Mouse (Mus musculus) megakaryocyte, embryonic 14.5 days (primary cell): ENCODE results near the gene Cdv3.

Experiments used
- FLI1 ChIP-seq: IDR thresholded peaks from 2 replicates; pipeline ENCODE4 v1.6.1; 2012; ENCODE audit warnings: low read length, inconsistent platforms, mixed read lengths
- GATA1 ChIP-seq: IDR thresholded peaks from 3 replicates; pipeline ENCODE4 v1.6.1; 2012; ENCODE audit warnings: mixed read lengths, low read length, inconsistent platforms, borderline replicate concordance

DNA sequence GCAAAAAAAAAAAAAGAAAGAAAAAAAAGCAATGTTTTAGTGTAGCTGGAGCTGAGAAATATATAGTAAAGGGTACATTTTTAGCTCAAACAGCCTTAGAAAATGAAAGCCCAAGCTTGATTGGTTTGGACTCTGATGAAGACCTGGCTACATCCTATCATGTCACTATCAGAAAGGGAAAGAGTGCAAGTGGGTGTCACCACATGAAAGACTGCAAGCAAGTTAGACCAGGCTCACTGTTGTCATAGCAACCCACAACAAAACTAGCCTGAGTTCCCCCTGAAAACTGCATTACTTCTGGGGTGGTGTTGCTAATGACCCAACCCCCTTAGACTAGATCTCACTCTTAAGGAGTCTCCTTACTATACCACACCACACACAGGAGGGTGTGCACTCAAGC is 28.7 kb downstream of the Cdv3 start:
- TF ChIP-seq GATA1 (no peak), FLI1 (no peak)
